Mouse (Mus musculus): ENCODE data around the gene Fnip2.

Gene Fnip2

GRCm38 (mm10) chr3:79564875-79565606, 2.6 kb downstream of the Fnip2 start:
- DNase-seq: peak; percentile 76 to 91

DNA sequence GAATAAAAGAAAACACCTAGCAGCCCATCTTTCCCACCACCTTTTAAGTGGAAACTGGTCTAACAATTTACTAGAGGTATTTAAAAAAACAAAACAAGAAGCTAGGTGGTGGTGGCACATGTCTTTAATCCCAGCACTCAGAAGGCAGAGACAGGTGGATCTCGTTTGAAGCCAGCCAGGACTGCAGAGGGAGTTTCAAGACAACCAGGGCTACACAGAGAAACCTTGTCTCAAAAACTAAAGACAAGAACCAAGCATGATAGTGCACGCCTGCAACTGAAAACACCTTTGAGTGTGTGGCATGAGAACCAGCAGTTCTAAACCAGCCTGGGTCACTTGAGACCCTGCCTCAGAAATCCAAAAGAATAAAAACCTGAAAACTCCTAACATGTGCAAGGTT, 4.1 kb downstream of the Fnip2 start:
- no peak for DNase-seq

GRCm38 (mm10) chr3:79561784-79562715, 5.5 kb downstream of the Fnip2 start:
- DNase-seq: peak in 1 of 2 experiments; percentile 31

GRCm38 (mm10) chr3:79560555-79560954, 7.0 kb downstream of the Fnip2 start:
- peak; percentile 79 to 80 for DNase-seq

DNA sequence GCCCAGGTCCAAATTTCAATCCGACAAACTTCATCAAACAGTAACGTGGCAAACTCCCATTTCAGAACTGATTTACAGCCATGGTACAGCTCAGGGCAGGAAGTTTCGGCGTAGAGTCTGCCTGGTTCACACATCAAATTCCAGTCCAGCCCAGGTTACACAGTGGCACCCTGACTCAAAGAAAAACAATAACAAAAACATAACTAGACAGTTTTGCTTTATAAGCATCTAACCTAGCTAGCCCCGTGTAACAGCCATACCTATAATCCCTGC, 7.9 kb downstream of the Fnip2 start:
- DNase-seq: peak in 1 of 2 experiments; percentile 87

DNA sequence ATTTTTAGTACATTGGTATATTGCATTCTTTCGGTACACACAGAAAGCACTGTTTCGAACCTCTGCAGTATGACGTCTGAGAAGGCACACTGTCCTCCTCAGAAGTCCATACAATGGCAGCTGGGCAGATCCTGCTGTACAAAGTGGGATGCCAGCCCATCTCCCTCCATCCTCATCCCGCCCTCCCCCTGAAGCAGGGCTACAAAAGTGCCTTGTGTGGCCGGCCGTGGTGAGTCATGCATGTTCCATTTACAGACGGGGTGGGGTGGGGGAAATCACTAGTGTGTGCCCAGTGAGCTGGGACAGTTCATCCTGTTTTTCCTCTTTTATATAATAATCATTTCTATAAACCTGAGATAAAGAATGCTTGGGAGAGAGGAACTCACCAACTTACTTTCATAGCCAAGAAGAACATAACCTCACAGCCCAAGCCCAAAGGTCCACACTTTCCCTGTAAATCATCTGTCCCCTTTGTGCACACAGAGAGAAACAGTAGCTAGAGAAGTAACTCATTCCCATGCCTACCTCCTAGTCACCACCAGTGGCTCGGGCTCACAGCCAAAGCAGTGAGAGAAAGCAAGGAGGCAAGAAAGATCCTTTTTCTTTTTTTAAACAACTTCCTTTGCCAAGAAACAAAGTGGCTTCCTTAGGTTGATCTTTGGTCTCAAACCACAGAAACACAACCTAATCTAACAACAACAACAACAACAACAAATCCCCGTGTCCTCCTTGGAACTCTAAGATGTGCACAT, 8.4 kb downstream of the Fnip2 start:
- peak; percentile 92 for DNase-seq

- DNase-seq: no peak
Measured at GRCm38 (mm10) chr3:79555061-79555460, 12.5 kb downstream of the Fnip2 start.

DNA sequence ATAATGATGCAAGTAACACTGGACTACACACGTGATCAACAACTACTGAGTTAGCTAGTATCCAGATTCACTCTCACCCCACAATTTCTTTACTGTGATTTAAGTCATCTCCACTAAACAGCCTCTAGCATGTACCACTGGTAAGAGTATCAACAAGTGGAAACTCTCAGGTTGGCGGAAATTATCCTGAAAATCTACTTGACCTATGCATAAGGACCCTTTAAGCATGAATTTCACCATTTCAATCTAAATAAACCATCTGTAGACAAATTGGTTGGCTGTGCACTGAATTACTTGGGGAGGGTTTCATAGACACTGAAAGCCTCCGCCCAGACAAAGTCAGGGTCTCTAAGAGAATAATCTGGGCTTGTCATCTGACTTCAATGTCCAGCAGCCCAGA, 13.8 kb downstream of the Fnip2 start:
- DNase-seq: no peak

DNA sequence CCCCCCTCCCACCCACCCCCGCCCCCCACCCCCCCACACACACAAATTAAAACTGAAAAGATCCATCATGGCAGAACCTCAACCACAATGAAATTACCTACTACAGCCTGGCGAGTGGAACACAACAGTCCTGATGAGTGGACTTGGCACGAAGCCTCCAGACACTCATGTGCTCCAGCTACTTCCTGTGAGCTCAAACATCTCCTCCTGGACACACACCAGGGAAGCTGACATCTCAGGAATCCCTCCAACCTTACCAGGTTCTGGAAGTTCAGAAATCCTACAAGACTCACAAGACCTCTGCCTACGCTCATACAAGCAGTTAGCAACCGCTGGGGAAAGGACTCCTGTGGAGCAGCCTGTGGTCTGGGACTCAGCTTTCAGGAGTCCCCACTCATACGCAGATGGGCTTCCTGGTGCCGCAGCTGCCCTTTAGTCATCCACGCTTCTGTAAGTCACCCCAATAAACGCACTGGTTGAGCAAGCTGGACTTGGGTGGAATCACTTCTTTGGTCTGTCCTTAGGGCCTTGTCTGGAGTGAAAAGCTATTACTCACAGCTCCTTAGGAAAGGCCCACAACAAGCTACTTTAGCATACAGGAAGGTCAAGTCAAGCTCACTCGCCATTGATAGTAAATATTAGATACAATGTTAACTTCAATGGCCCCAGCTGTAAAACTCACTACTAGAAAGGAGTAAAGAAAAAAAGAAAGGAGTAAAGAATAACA, 15.6 kb downstream of the Fnip2 start:
- DNase-seq: peak; percentile 54 to 68

- DNase-seq: no peak
Measured at GRCm38 (mm10) chr3:79549751-79550393, 17.7 kb downstream of the Fnip2 start.

DNA sequence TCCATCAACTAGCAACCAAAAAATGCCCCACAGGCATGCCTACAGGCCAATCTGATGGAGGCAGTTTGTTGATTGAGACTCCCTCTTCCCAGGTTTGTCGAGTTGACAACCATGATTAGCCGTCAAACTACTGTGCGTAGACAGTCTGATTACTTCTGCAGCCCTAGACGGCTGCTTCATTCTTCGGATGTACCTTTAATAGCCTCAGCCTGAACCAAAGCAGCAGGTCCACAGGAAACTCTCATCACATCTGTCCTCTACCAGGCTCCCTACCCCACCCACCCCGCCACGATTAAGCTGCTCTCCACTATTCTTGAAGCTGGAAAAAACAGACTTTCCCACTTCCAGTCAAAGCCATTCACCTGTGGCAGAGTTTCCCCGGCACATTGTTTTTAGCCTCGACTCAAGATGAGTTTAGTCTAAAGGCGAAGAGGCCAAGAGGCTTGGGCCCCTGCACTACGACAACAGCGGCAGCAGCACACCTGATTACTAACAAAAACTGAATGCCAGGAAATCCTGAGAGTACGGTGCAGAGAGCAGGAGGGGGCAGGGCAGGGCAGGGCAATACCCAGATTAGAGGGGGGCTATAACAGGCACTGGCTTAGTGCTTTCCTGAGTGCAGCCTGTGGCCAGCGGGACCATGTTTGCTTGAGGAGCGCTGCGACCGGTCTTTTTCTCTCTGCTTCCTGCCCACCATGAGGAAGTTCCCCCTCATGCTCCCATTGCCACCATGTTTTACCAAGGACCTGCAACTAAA, 18.7 kb downstream of the Fnip2 start:
- DNase-seq: no peak

- peak; percentile 74 to 76 for DNase-seq
Measured at GRCm38 (mm10) chr3:79542585-79542984, 25.0 kb downstream of the Fnip2 start.

DNA sequence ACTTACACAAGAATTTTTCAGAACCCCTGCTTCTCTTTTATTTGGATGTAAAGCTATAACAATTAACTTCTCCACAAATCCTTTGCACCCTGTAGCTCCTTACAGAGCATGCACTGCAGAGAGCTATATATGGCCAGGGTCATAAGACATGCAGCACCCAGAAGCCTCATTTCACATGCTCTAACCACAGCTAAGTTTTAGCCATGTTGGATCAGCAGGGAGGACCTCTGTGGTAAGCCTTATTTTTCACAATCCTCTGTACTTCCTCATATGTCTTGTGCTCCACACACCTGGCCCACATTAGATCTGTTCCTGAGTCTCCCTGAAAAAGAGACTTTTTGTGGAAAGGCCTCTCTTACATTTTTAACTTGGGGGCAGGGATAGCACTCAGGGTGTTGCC, 27.9 kb downstream of the Fnip2 start:
- no peak for DNase-seq

GRCm38 (mm10) chr3:79539124-79539523, 28.5 kb downstream of the Fnip2 start:
- DNase-seq: peak in 1 of 2 experiments; percentile 79

GRCm38 (mm10) chr3:79538342-79538741, 29.3 kb downstream of the Fnip2 start:
- no peak for DNase-seq

DNA sequence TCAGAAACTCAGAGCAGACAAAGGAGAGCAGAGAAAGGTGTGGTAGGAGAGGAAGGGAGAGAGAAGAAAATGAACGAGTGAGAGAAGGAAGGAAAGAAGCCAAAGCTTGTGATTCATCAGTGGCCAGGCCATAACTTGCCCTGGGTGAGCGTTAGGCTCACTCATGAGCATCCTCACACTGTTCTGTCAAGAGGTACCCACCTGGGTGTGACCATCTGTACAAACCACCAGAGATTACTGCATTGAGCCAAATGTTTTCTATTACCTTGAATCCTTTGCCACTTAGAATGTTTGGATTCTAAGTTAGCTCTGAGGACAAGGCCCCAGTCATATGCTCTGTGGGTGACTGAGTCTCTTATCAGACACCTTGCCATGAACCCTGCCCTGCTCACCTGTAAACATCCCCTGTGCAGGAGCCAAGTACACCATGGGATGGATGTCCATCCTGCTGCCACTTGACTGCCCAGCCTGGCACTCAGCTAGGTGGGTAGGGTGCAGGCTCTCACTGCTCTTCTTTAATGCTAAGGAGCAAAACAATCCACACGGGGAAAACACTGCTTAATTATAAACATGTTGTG, 29.9 kb downstream of the Fnip2 start:
- no peak for DNase-seq

GRCm38 (mm10) chr3:79537023-79537422, 30.6 kb downstream of the Fnip2 start:
- no peak for DNase-seq

DNA sequence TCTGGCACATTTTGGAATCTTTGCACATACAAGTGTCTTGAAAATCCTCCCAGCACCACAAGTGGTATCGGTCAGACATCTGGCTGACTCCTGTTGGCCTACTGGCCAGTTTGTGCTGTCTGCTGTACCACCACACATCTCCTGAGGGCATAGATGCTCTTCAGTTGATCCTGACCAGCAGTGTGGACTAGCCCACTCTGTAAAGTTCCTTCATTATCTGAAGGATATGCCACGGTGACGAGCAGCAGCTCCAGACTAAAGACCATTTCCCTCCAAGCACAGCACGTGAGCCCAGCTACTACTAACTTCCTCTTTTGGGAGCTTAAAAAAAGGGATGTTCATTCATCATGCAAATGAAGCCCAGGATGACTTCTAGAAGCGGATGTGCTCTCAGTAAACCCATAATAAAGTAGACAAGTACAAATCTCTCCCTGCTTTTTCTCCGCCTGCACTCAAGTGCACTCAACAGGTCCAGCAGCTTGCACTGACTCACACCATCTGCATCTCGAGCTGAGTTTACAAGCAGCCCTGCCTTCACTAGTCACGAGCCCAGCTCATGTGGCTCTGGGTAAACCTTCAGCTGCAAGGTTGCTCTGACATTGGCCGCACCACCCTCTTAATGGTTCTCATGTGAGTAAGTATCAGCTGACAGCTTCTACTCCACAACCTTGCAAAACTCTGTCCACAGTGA, 35.9 kb downstream of the Fnip2 start:
- peak; percentile 78 to 87 for DNase-seq

- DNase-seq: no peak
Measured at GRCm38 (mm10) chr3:79529499-79530096, 38.0 kb downstream of the Fnip2 start.

DNA sequence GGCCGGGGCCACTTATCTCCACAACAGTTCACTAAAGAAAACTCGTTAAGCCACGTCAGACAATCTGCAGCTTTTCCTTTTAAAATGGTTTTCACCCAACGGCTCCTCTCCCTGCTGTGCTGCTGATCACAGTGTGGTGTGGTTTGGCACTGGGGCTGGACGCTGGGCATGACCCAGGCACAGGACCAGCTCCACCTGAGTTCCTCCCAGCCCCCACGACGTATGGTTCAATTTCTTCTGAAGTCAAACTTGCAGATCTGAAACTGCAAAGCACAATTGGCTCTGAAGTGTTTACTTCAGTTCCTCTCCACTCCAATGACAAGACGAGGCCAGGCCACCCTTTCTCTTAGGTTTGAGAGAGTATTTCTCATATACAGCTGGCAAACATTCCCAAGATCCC, 39.1 kb downstream of the Fnip2 start:
- DNase-seq: no peak
